Mouse (Mus musculus) midbrain, postnatal 0 days (tissue): ENCODE measurements around the gene Gm3573. TPM values are rescaled to one million over a fixed set of nuclear protein-coding genes. Genes with fewer than 3 reads are reported as not detected.
"Not testable (repeated sequence)": the region's sequence is repeated elsewhere in the genome, so short reads cannot be mapped to it uniquely, and the experiment has no call there.

Experiments used
- ATAC-seq: fragments of 200-750 bp; cut with Nextera tagmentation; 2 replicates; pipeline ENCODE4 v1.8.0; 2017; ENCODE audit warnings: moderate number of reproducible peaks, mild to moderate bottlenecking, moderate TSS enrichment, moderate library complexity; ENCODE audit not compliant: low FRiP score
- DNase-seq: peaks from one replicate; pipeline ENCODE4 v3.0.0-alpha.2; 2015; ENCODE audit warnings: low spot score
- H3K27ac ChIP-seq: fragments of 300-500 bp; sonication (generic); 2 replicates; pipeline ENCODE4 v1.5.1; 2014; ENCODE audit warnings: low read depth, mild to moderate bottlenecking, low read length, mixed read lengths
- H3K27me3 ChIP-seq: fragments of 300-500 bp; sonication (generic); 2 replicates; pipeline ENCODE4 v1.6.1; 2014; ENCODE audit warnings: low read length, control low read depth, mixed read lengths; ENCODE audit not compliant: insufficient read depth
- H3K36me3 ChIP-seq: fragments of 300-500 bp; sonication (generic); 2 replicates; pipeline ENCODE4 v1.6.1; 2014; ENCODE audit warnings: low read length, control low read depth, mixed read lengths; ENCODE audit not compliant: insufficient read depth
- H3K4me1 ChIP-seq: fragments of 300-500 bp; sonication (generic); 2 replicates; pipeline ENCODE4 v1.6.1; 2014; ENCODE audit warnings: mild to moderate bottlenecking, control low read depth, antibody characterized with exemption, low read length, mixed read lengths; ENCODE audit not compliant: insufficient read depth
- H3K4me2 ChIP-seq: fragments of 300-500 bp; sonication (generic); 2 replicates; pipeline ENCODE4 v1.6.1; 2014; ENCODE audit warnings: low read depth, mild to moderate bottlenecking, low read length, mixed read lengths; ENCODE audit not compliant: poor library complexity, severe bottlenecking
- H3K4me3 ChIP-seq: fragments of 300-500 bp; sonication (generic); 2 replicates; pipeline ENCODE4 v1.5.1; 2014; ENCODE audit warnings: low read depth, mild to moderate bottlenecking, low read length, moderate library complexity
- H3K9ac ChIP-seq: fragments of 300-500 bp; sonication (generic); replicated peaks from 2 replicates; pipeline ENCODE4 v1.6.1; 2014; ENCODE audit warnings: mild to moderate bottlenecking, low read length, moderate library complexity, mixed read lengths; ENCODE audit not compliant: poor library complexity, severe bottlenecking
- H3K9me3 ChIP-seq: fragments of 300-500 bp; sonication (generic); 2 replicates; pipeline ENCODE4 v1.6.1; 2016; ENCODE audit warnings: low read length, control low read depth
- WGBS: fragments of 180-500 bp; shearing (Covaris S2); extraction: QIAGEN DNeasy Blood & Tissue Kit; methylation state at CpG from one replicate; pipeline ENCODE4 v1.1.7; 2014; 5-methylcytosine and 5-hydroxymethylcytosine counted together
- polyA plus RNA-seq: library from polyadenylated mRNA; unstranded; fragments of >200 nt; fragmentation: Nextera tagmentation; extraction: Ambion mirVana; gene quantifications from 2 replicates; pipeline ENCODE4 v1.2.1, GENCODE M21; 2015
- total RNA-seq: library from RNA; depleted of rRNA; stranded (reverse); fragments of >200 nt; gene quantifications from 2 replicates; pipeline ENCODE4 v1.2.3, GENCODE M21; 2014; rRNA removed

Gm3573 gene
- total RNA-seq, result not detected in 2 replicates
- polyA plus RNA-seq, result not detected in 2 replicates

- not testable (repeated sequence) for DNase-seq, H3K36me3 ChIP-seq, H3K4me1 ChIP-seq, H3K4me3 ChIP-seq, H3K4me2 ChIP-seq, H3K9me3 ChIP-seq, H3K27me3 ChIP-seq, ATAC-seq, H3K9ac ChIP-seq, H3K27ac ChIP-seq
- WGBS, result no CpG with 5 or more reads among the region's 1 CpGs
Observed at GRCm38 (mm10) chr14:42190691-42191090, at the start of gene Gm3573. TSS of gene Gm3573 (minus strand) at chr14:42190791.

- not testable (repeated sequence) for ATAC-seq, DNase-seq, H3K4me3 ChIP-seq, H3K9ac ChIP-seq, H3K9me3 ChIP-seq, H3K27me3 ChIP-seq, H3K4me1 ChIP-seq, H3K27ac ChIP-seq, H3K36me3 ChIP-seq, H3K4me2 ChIP-seq
- WGBS, result 73% methylated on average over 8 of the region's 10 CpGs
Observed at GRCm38 (mm10) chr14:42216766-42217537, 26.4 kb upstream of the Gm3573 start.

DNA sequence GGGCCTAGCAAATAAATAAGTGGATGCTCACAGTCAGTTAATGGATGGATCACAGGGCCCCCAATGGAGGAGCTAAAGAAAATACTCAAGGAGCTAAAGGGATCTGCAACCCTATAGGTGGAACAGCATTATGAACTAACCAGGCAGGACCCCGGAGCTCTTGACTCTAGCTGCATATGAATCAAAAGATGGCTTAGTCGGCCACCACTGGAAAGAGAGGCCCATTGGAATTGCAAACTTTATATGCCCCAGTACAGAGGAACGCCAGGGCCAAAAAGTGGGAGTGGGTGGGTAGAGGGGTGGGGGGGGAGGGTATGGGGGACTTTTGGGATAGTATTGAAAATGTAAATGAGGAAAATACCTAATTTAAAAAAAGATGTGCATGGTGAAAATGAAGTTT, 6.7 kb downstream of the Gm3573 start:
- not testable (repeated sequence) for ATAC-seq, DNase-seq, H3K4me3 ChIP-seq, H3K27me3 ChIP-seq, H3K9me3 ChIP-seq, H3K27ac ChIP-seq, H3K9ac ChIP-seq, H3K4me1 ChIP-seq, H3K36me3 ChIP-seq, H3K4me2 ChIP-seq
- 85% methylated on average over 3 of the region's 3 CpGs for WGBS

- H3K9me3 ChIP-seq, H3K4me2 ChIP-seq, H3K36me3 ChIP-seq, H3K4me3 ChIP-seq, DNase-seq, H3K27ac ChIP-seq, ATAC-seq, H3K27me3 ChIP-seq, H3K4me1 ChIP-seq, H3K9ac ChIP-seq: not testable (repeated sequence)
- 87% methylated on average over 1 of the region's 2 CpGs for WGBS
Observed at GRCm38 (mm10) chr14:42162522-42162921, 28.1 kb downstream of the Gm3573 start, which contains the start of gene Gm17027. TSS of gene Gm17027 (minus strand) at chr14:42162622.

Other genes with a start within 250 kb of the Gm3573 start
- not detected in 2 replicates for gene 1700024B05Rik, start 246.8 kb downstream of the Gm3573 start, total RNA-seq
- not detected in 2 replicates for gene 1700024B05Rik, start 246.8 kb downstream of the Gm3573 start, polyA plus RNA-seq
- not detected in 2 replicates for gene Gm6401, start 222.9 kb downstream of the Gm3573 start, total RNA-seq
- gene Gm6401, start 222.9 kb downstream of the Gm3573 start, polyA plus RNA-seq, result not detected in 2 replicates
- gene Gm3543, start 207.5 kb downstream of the Gm3573 start, total RNA-seq, result not detected in 2 replicates
- not detected in 2 replicates for gene Gm3543, start 207.5 kb downstream of the Gm3573 start, polyA plus RNA-seq
- gene Gm7951, start 73.4 kb downstream of the Gm3573 start, total RNA-seq, result not detected in 2 replicates
- gene Gm7951, start 73.4 kb downstream of the Gm3573 start, polyA plus RNA-seq, result 0.11 TPM in 1 of 2 replicates, not detected in the other
- gene Gm17027, start 28.2 kb downstream of the Gm3573 start, total RNA-seq, result not detected in 2 replicates
- not detected in 2 replicates for gene Gm17027, start 28.2 kb downstream of the Gm3573 start, polyA plus RNA-seq
- gene Gm17026, start 69.3 kb upstream of the Gm3573 start, total RNA-seq, result not detected in 2 replicates
- gene Gm17026, start 69.3 kb upstream of the Gm3573 start, polyA plus RNA-seq, result not detected in 2 replicates
- not detected in 2 replicates for gene Gm9611, start 106.6 kb upstream of the Gm3573 start, total RNA-seq
- gene Gm9611, start 106.6 kb upstream of the Gm3573 start, polyA plus RNA-seq, result not detected in 2 replicates
- gene Gm7995, start 119.4 kb upstream of the Gm3573 start, total RNA-seq, result not detected in 2 replicates
- not detected in 2 replicates for gene Gm7995, start 119.4 kb upstream of the Gm3573 start, polyA plus RNA-seq
- not detected in 2 replicates for gene Gm8005, start 248.9 kb upstream of the Gm3573 start, total RNA-seq
- gene Gm8005, start 248.9 kb upstream of the Gm3573 start, polyA plus RNA-seq, result not detected in 2 replicates